Mouse (Mus musculus) CH12F3 (cell line): ENCODE measurements around the gene Trappc4.

Experiments used
- in situ Hi-C: fragments of 300-500 bp; cut with MboI; formaldehyde crosslinking; loops from 2 replicates; pipeline ENCODE4 v1.14.3; 2020; ENCODE audit warnings: low sequenced_read_pairs

Gene Trappc4

DNA sequence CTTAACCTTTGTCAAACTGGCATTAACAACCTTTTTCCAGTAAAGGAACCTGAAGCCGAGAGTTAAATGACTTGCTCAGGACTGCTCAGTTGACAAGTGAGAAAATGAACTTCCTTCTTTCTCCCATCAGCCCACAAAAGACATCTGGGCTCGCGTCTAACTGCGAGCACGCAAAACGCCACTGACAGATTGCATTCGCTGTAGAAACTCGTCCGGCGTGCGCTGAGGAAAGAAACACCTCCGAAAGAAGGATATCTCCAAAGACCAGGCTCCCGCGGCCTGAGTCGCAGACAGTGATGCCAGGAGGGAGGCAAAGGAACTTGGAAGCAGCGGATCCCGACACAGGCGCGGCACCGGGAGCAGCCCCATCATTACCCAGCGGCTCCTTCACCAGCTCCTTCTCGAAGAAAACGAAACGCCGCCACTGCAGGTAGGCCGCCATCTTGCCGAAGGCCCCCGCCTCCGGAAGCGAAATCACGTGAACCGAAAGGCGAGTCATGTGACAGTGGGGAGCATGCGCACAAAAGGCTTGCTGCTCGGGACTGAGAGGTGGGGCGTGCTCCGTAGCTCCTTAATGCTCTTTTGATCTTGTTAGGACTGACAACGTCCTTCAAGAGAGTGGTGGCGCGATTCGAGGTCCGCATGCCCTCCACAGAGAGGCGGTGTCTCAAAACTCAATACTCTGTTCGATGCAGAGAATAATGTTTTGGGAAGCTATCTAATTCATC lies 46.0 kb downstream of the Trappc4 start, which contains the start of gene Vps11:
Gene Vps11 (minus strand): TSS at position 481 of the 728 bp plus-strand sequence.
- in situ Hi-C loops, result no loop called here

DNA sequence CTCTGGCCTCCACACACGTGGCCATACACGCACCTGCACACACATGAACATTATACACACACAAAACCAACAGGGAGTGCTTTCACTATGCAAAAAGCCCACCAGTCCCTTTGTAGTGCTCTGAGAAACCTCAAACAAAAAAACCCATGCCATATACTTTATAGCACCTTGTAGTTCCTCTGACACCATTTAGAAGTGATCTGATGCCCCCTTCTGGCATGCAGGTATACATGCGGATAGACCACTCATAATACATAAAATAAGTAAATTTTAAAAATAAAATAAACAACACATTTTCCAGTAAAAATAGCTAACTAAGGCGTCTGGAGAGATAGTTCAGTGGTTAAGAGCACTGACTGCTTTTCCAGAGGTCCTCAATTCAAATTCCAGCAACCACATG lies 50.2 kb downstream of the Trappc4 start:
- in situ Hi-C loops, result no loop called here
